Mouse (Mus musculus): ENCODE results near the gene Psmd8.
"Not testable (repeated sequence)": the region's sequence is repeated elsewhere in the genome, so short reads cannot be mapped to it uniquely, and the experiment has no call there.

The Psmd8 gene

DNA sequence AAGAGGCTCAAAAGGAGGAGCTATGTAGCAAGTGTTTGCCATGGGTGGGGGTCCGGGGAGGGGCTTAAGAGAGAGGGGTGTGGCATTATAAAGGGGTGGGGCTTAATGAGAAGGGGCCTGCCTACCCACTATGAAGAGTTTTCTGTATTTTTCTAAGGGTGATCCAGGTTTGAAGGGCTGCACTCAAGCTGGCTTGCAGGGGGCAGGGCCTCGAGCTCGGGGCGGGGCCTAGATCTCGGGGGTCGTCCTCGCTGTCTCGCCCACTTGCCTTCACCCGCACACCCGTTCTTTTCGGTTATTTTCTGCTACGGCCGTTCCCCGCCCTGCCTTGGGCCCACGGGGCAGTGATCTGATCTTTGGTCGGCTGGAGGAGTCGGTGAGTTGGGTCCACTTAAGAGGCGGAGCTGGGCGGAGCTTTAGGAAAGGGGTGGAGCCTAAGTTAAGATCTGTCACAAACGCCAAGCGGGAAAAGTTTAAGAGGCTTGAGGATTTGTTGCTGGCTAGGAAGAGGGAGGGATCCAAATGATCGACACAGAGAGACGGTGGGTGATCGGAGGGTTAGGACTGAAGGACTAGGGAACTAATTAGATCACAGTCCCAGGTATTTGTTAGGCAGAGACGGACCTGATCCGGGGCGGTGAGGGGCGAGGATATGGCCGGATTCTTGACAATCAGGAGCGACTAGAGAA, 10.3 kb downstream of the Psmd8 start, which contains the start of the genes Ggn and Spred3:
Ggn (plus strand) TSS at position 145 of the 689 bp plus-strand sequence.
Spred3 (minus strand) TSS at position 346 of the 689 bp plus-strand sequence.
- no peak for DNase-seq

GRCm38 (mm10) chr7:29169231-29170065, 11.1 kb downstream of the Psmd8 start:
- DNase-seq: peak; percentile 78

GRCm38 (mm10) chr7:29168791-29169230, 11.7 kb downstream of the Psmd8 start:
- no peak for DNase-seq

DNA sequence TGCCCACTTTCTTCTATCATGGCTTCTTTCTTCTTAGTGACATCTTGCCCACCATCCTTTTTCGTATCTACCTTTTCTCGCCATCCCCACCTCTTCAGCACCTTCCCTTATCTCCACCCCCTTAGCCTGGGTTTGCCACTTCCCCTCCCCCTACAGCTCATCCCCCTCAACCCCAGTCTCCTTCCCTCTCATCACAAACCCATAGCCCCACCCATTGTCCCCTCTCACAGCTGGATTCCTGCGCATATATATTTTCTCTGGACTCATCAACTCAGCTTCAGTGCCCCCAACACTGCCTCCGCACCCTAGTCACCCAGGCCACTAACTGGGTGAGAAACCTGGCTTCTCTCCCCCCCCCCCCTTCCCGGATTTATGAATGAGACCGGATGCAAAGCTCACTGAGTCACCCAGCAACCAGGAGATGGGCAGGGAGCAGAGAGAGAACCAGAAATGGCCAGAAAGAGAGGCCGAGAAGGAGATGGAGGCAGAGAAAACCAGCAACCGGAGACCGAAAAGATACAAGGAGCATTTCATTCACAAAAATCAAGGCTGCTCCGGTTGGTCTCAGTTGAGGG, 12.3 kb downstream of the Psmd8 start:
- no peak for DNase-seq

GRCm38 (mm10) chr7:29167656-29168055, 12.8 kb downstream of the Psmd8 start:
- no peak for DNase-seq

- DNase-seq: no peak
Measured at GRCm38 (mm10) chr7:29162750-29163525, 17.6 kb downstream of the Psmd8 start.

DNA sequence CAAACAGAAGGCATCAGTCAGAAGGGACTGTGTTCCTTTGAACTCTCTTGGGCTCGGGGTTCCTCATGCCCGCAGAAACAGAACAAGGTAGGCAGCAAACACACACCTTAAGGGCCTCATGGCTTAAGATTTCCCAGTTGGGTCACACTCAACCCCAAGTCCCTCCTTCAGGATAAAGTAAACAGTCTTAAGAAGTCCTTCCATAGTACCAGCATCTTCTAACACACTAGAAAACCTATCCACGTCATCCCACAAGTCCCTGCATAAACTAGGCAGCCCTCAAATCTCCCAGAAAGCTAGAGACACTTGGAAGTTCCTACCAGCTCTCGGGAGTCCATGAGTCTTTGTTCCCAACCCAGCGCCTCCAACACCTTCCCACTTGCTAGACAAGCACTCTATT, 18.2 kb downstream of the Psmd8 start:
- DNase-seq: no peak

DNA sequence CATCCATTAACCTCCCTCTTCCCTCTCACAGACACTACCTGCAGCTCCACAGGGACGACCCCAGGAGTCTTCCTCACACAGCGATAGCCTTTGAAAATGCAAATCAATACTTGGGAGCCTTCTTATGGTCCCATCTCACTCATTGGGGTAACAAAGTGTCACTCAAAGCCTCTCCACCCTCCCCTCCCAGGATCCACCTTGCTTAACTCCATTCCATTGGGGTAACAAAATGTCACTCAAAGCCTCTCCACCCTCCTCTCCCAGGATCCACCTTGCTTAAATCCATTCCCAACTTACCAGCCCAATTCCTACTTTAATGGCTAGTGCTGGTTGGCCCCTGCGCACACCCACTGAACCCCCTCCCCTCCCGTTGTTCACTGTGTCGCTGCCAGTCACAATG, 22.2 kb downstream of the Psmd8 start:
- DNase-seq: no peak

GRCm38 (mm10) chr7:29155838-29156782, 24.4 kb downstream of the Psmd8 start, which contains the start of gene Fam98c:
Gene Fam98c (minus strand): TSS chr7:29156234.
- peak; percentile 87 for DNase-seq

GRCm38 (mm10) chr7:29155196-29155837, 25.2 kb downstream of the Psmd8 start:
- DNase-seq: peak; percentile 90

GRCm38 (mm10) chr7:29154018-29154720, 26.3 kb downstream of the Psmd8 start:
- DNase-seq: no peak

DNA sequence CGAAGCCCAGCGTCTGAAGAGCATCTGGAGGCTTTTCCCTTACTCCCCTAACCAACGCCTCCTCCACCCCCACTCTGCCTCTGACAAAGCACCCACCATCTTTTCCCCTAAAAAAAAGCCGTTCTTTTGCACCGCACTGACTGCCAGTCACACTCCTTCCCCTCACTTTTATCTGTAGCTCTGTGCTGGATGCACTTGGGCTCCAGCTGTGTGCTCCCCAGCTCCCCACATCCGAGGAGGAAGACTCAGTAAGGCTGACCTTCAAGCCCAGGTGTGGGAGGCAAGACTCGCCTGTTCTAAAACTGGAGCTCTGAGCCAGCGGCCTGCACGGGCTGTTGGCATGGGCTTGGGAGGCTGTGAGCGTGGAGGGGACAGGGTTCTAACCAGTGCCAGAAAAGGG, 29.0 kb downstream of the Psmd8 start:
- no peak for DNase-seq

GRCm38 (mm10) chr7:29148771-29149170, 31.7 kb downstream of the Psmd8 start:
- DNase-seq: no peak

- no peak for DNase-seq
Measured at GRCm38 (mm10) chr7:29146625-29147367, 33.7 kb downstream of the Psmd8 start.

- no peak for DNase-seq
Measured at GRCm38 (mm10) chr7:29144006-29144405, 36.5 kb downstream of the Psmd8 start.

GRCm38 (mm10) chr7:29141416-29141815, 39.1 kb downstream of the Psmd8 start:
- DNase-seq: no peak

GRCm38 (mm10) chr7:29139237-29139636, 41.3 kb downstream of the Psmd8 start:
- not testable (repeated sequence) for DNase-seq

- no peak for DNase-seq
Measured at GRCm38 (mm10) chr7:29137429-29137828, 43.1 kb downstream of the Psmd8 start.

DNA sequence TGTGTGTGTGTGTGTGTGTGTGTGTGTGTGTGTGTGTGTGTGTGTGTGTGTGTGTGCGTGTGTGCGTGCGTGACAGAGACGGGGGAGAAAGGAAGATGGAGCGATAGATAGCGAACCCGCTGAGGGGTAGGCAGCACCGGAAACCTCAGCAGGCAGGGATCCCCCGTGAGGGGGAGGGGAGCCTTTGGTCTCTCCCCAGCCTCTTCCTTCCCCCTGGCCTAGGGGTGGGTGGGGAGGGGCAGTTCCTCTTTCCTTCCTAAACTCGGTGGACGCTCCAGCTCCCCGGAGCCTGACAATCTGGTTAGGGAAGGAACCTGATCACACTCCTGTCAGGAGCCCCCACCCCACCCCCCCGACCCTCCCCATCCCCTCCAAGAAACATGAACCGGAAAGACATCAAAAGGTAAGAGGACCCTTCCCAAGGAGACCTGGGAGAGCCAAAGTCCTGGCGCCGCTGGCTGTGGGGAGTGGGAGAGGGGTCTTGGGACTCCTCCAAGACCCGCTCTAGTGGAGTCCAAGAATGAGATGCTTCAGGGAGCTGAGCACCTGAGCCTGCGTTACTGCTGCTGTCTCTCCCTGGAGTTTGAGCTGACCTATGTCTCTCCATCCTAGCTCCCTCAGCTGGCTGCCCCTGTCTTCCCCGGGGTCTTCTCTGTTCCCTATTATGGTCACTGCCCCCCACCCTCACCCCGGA, 45.7 kb downstream of the Psmd8 start, which contains the start of gene Rasgrp4:
Rasgrp4 (plus strand) TSS at position 159 of the 694 bp plus-strand sequence.
- DNase-seq: no peak

All from layer of hippocampus, adult 9-11 months (tissue).